Mouse (Mus musculus) frontal cortex, adult 2 months (tissue): ENCODE data around the gene Asl. TPM values are rescaled to one million over a fixed set of nuclear protein-coding genes. Genes with fewer than 3 reads are reported as not detected.

ENCODE experiments used
- polyA plus RNA-seq: library from polyadenylated mRNA; depleted of rRNA; stranded (reverse); fragments of >200 nt; gene quantifications from 2 replicates; pipeline ENCODE4 v1.2.3, GENCODE M21; 2012; rRNA removed

Gene Asl
- polyA plus RNA-seq, 1 experiment, result 29.6 TPM

Other genes starting within 250 kb of the Asl start
- gene Psph, start 241.8 kb downstream of the Asl start, polyA plus RNA-seq, result 18.9 and 25.2 TPM in 2 replicates
- 17.9 and 18.0 TPM in 2 replicates for gene Sumf2, start 182.3 kb downstream of the Asl start, polyA plus RNA-seq
- gene Chchd2, start 141.8 kb downstream of the Asl start, polyA plus RNA-seq, result 775 and 986 TPM in 2 replicates
- 6.1 and 7.5 TPM in 2 replicates for gene Zbed5, start 133.5 kb downstream of the Asl start, polyA plus RNA-seq
- 28.0 and 35.5 TPM in 2 replicates for gene Phkg1, start 130.7 kb downstream of the Asl start, polyA plus RNA-seq
- 4.1 and 4.7 TPM in 2 replicates for gene Nupr1l, start 120.7 kb downstream of the Asl start, polyA plus RNA-seq
- gene Vkorc1l1, start 87.3 kb downstream of the Asl start, polyA plus RNA-seq, result 38.1 and 40.1 TPM in 2 replicates
- gene Gusb, start 26.2 kb downstream of the Asl start, polyA plus RNA-seq, result 18.3 and 22.1 TPM in 2 replicates
- gene Crcp, start within 50 bp of the Asl start, polyA plus RNA-seq, result 41.8 and 44.8 TPM in 2 replicates
- gene Tpst1, start 44.1 kb upstream of the Asl start, polyA plus RNA-seq, result 32.1 and 34.5 TPM in 2 replicates
- gene Kctd7, start 115.6 kb upstream of the Asl start, polyA plus RNA-seq, result 8.4 and 10.7 TPM in 2 replicates
- gene Rabgef1, start 142.6 kb upstream of the Asl start, polyA plus RNA-seq, result 36.0 and 43.2 TPM in 2 replicates
- gene Tmem248, start 187.8 kb upstream of the Asl start, polyA plus RNA-seq, result 31.2 and 32.7 TPM in 2 replicates
- gene Sbds, start 226.3 kb upstream of the Asl start, polyA plus RNA-seq, result 85.8 and 93.8 TPM in 2 replicates
- 14.4 and 15.1 TPM in 2 replicates for gene Tyw1, start 226.4 kb upstream of the Asl start, polyA plus RNA-seq